Mouse (Mus musculus): ENCODE measurements at regions not wholly inside any gene's neighbourhood (a gene's known extent, or its start where the extent isn't known, plus 50 kb on each side); places are given as distances from the start of the nearest gene placed in this dataset.

GRCm38 (mm10) chr5:119348303-119348702 lies 322.2 kb upstream of the Tbx3 start:
- no peak for DNase-seq (ENCODE audit: low spot score in 2 of 2)

GRCm38 (mm10) chr5:119349395-119349794 lies 321.1 kb upstream of the Tbx3 start:
- no peak for DNase-seq (ENCODE audit: low spot score in 2 of 2)

GRCm38 (mm10) chr5:119350325-119350915 lies 320.0 kb upstream of the Tbx3 start:
- DNase-seq (ENCODE audit: low spot score in 2 of 2) = no peak

GRCm38 (mm10) chr5:119355471-119355870 lies 315.0 kb upstream of the Tbx3 start:
- no peak for DNase-seq (ENCODE audit: low spot score in 2 of 2)

- no peak for DNase-seq (ENCODE audit: low spot score in 2 of 2)
Measured at GRCm38 (mm10) chr5:119356051-119356450, 314.4 kb upstream of the Tbx3 start.

- DNase-seq (ENCODE audit: low spot score in 2 of 2) = no peak
Measured at GRCm38 (mm10) chr5:119359709-119360108, 310.8 kb upstream of the Tbx3 start.

GRCm38 (mm10) chr5:119360351-119360750 lies 310.1 kb upstream of the Tbx3 start:
- no peak for DNase-seq (ENCODE audit: low spot score in 2 of 2)

- no peak for DNase-seq (ENCODE audit: low spot score in 2 of 2)
Measured at GRCm38 (mm10) chr5:119361406-119362044, 308.9 kb upstream of the Tbx3 start.

GRCm38 (mm10) chr5:119362452-119362851 lies 308.0 kb upstream of the Tbx3 start:
- no peak for DNase-seq (ENCODE audit: low spot score in 2 of 2)

- no peak for DNase-seq (ENCODE audit: low spot score in 2 of 2)
Measured at GRCm38 (mm10) chr5:119364250-119364649, 306.2 kb upstream of the Tbx3 start.

- no peak for DNase-seq (ENCODE audit: low spot score in 2 of 2)
Measured at GRCm38 (mm10) chr5:119365157-119365556, 305.3 kb upstream of the Tbx3 start.

- DNase-seq (ENCODE audit: low spot score in 2 of 2) = no peak
Measured at GRCm38 (mm10) chr5:119366296-119366695, 304.2 kb upstream of the Tbx3 start.

- no peak for DNase-seq (ENCODE audit: low spot score in 2 of 2)
Measured at GRCm38 (mm10) chr5:119370481-119370880, 300.0 kb upstream of the Tbx3 start.

GRCm38 (mm10) chr5:119370931-119371330 lies 299.5 kb upstream of the Tbx3 start:
- DNase-seq (ENCODE audit: low spot score in 2 of 2) = no peak

- DNase-seq (ENCODE audit: low spot score in 2 of 2) = no peak
Measured at GRCm38 (mm10) chr5:119373774-119374700, 296.4 kb upstream of the Tbx3 start.

- DNase-seq (ENCODE audit: low spot score in 2 of 2) = no peak
Measured at GRCm38 (mm10) chr5:119374861-119375260, 295.6 kb upstream of the Tbx3 start.

GRCm38 (mm10) chr5:119378261-119378660 lies 292.2 kb upstream of the Tbx3 start:
- no peak for DNase-seq (ENCODE audit: low spot score in 2 of 2)

- DNase-seq (ENCODE audit: low spot score in 2 of 2) = no peak
Measured at GRCm38 (mm10) chr5:119379915-119380432, 290.5 kb upstream of the Tbx3 start.

- no peak for DNase-seq (ENCODE audit: low spot score in 2 of 2)
Measured at GRCm38 (mm10) chr5:119381495-119381894, 289.0 kb upstream of the Tbx3 start.

- DNase-seq (ENCODE audit: low spot score in 2 of 2) = no peak
Measured at GRCm38 (mm10) chr5:119385506-119385905, 285.0 kb upstream of the Tbx3 start.

- DNase-seq (ENCODE audit: low spot score in 2 of 2) = no peak
Measured at GRCm38 (mm10) chr5:119386821-119387220, 283.6 kb upstream of the Tbx3 start.

GRCm38 (mm10) chr5:119387261-119387660 lies 283.2 kb upstream of the Tbx3 start:
- DNase-seq (ENCODE audit: low spot score in 2 of 2) = no peak

All from urinary bladder, adult 18-20 months (tissue).